Mouse (Mus musculus): ENCODE results near the gene Arl14. TPM values are rescaled to one million over a fixed set of nuclear protein-coding genes. Genes with fewer than 3 reads are reported as not detected.

Gene Arl14
- polyA plus RNA-seq, 1 experiment, result not detected

Other genes starting within 250 kb of the Arl14 start
- 2.7 and 3.3 TPM in 2 replicates for gene Ift80, start 217.8 kb upstream of the Arl14 start, polyA plus RNA-seq (2012; ENCODE audit: insufficient read depth, insufficient read length, missing spikeins)
- gene Smc4, start 217.7 kb upstream of the Arl14 start, polyA plus RNA-seq (2012; ENCODE audit: insufficient read depth, insufficient read length, missing spikeins), result 6.3 and 7.3 TPM in 2 replicates
- not detected in 2 replicates for gene Trim59, start 177.7 kb upstream of the Arl14 start, polyA plus RNA-seq (2012; ENCODE audit: insufficient read depth, insufficient read length, missing spikeins)
- 47.1 and 57.8 TPM in 2 replicates for gene Kpna4, start 95.3 kb upstream of the Arl14 start, polyA plus RNA-seq (2012; ENCODE audit: insufficient read depth, insufficient read length, missing spikeins)
- 4.9 and 5.0 TPM in 2 replicates for gene Ppm1l, start 94.4 kb downstream of the Arl14 start, polyA plus RNA-seq (2012; ENCODE audit: insufficient read depth, insufficient read length, missing spikeins)

Measured in brown adipose tissue, adult 24 weeks (tissue).